Mouse (Mus musculus) liver, embryonic 14.5 days (tissue): ENCODE data around the gene Bclaf1.

Source experiments
- CTCF ChIP-seq: IDR thresholded peaks from 2 replicates; pipeline ENCODE4 v1.5.1; 2016; ENCODE audit warnings: antibody characterized with exemption, low read depth, control low read depth
- EP300 ChIP-seq: IDR thresholded peaks from 2 replicates; pipeline ENCODE4 v1.6.1; 2016; ENCODE audit warnings: antibody characterized with exemption, low read depth

- TF ChIP-seq EP300 (no peak), CTCF (no peak)
Measured at GRCm38 (mm10) chr10:20381352-20381751, 69.1 kb downstream of the Bclaf1 start.
